Mouse (Mus musculus) midbrain, postnatal 0 days (tissue): ENCODE measurements around the gene Gria2. TPM values are rescaled to one million over a fixed set of nuclear protein-coding genes. Genes with fewer than 3 reads are reported as not detected.

Experiments
- ATAC-seq: fragments of 200-750 bp; cut with Nextera tagmentation; 2 replicates; pipeline ENCODE4 v1.8.0; 2017; ENCODE audit warnings: moderate number of reproducible peaks, mild to moderate bottlenecking, moderate TSS enrichment, moderate library complexity; ENCODE audit not compliant: low FRiP score
- DNase-seq: peaks from one replicate; pipeline ENCODE4 v3.0.0-alpha.2; 2015; ENCODE audit warnings: low spot score
- H3K27ac ChIP-seq: fragments of 300-500 bp; sonication (generic); 2 replicates; pipeline ENCODE4 v1.5.1; 2014; ENCODE audit warnings: low read depth, mild to moderate bottlenecking, low read length, mixed read lengths
- H3K27me3 ChIP-seq: fragments of 300-500 bp; sonication (generic); 2 replicates; pipeline ENCODE4 v1.6.1; 2014; ENCODE audit warnings: low read length, control low read depth, mixed read lengths; ENCODE audit not compliant: insufficient read depth
- H3K36me3 ChIP-seq: fragments of 300-500 bp; sonication (generic); 2 replicates; pipeline ENCODE4 v1.6.1; 2014; ENCODE audit warnings: low read length, control low read depth, mixed read lengths; ENCODE audit not compliant: insufficient read depth
- H3K4me1 ChIP-seq: fragments of 300-500 bp; sonication (generic); 2 replicates; pipeline ENCODE4 v1.6.1; 2014; ENCODE audit warnings: mild to moderate bottlenecking, control low read depth, antibody characterized with exemption, low read length, mixed read lengths; ENCODE audit not compliant: insufficient read depth
- H3K4me2 ChIP-seq: fragments of 300-500 bp; sonication (generic); 2 replicates; pipeline ENCODE4 v1.6.1; 2014; ENCODE audit warnings: low read depth, mild to moderate bottlenecking, low read length, mixed read lengths; ENCODE audit not compliant: poor library complexity, severe bottlenecking
- H3K4me3 ChIP-seq: fragments of 300-500 bp; sonication (generic); 2 replicates; pipeline ENCODE4 v1.5.1; 2014; ENCODE audit warnings: low read depth, mild to moderate bottlenecking, low read length, moderate library complexity
- H3K9ac ChIP-seq: fragments of 300-500 bp; sonication (generic); replicated peaks from 2 replicates; pipeline ENCODE4 v1.6.1; 2014; ENCODE audit warnings: mild to moderate bottlenecking, low read length, moderate library complexity, mixed read lengths; ENCODE audit not compliant: poor library complexity, severe bottlenecking
- H3K9me3 ChIP-seq: fragments of 300-500 bp; sonication (generic); 2 replicates; pipeline ENCODE4 v1.6.1; 2016; ENCODE audit warnings: low read length, control low read depth
- CTCF ChIP-seq: IDR thresholded peaks from 2 replicates; pipeline ENCODE4 v1.5.1; 2016; ENCODE audit warnings: antibody characterized with exemption, mild to moderate bottlenecking
- WGBS: fragments of 180-500 bp; shearing (Covaris S2); extraction: QIAGEN DNeasy Blood & Tissue Kit; methylation state at CpG from one replicate; pipeline ENCODE4 v1.1.7; 2014; 5-methylcytosine and 5-hydroxymethylcytosine counted together
- polyA plus RNA-seq: library from polyadenylated mRNA; unstranded; fragments of >200 nt; fragmentation: Nextera tagmentation; extraction: Ambion mirVana; gene quantifications from 2 replicates; pipeline ENCODE4 v1.2.1, GENCODE M21; 2015
- total RNA-seq: library from RNA; depleted of rRNA; stranded (reverse); fragments of >200 nt; gene quantifications from 2 replicates; pipeline ENCODE4 v1.2.3, GENCODE M21; 2014

Gria2 gene
- total and polyA plus RNA-seq, 2 experiments from 2014 or later = 195 to 207 TPM

DNA sequence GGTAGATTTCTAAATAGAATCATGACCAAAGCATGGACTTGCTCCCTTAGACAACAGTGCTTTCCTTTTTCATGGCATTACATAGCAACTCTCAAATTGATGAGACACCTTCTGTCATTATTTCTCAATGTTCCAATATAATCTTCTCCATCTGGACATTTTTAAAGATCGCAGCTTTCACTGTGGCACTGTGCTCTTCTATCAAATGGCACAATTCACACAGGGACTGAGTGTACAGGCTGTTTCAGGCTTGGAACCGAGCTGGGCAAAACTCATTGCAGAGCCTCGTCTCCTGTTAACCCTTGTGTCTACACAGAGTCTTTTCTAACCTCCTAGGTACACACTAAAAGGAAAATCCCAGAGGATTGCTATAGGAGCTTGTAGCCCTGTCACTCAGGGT is 77.4 kb downstream of the Gria2 start:
- H3K36me3 ChIP-seq = peaks cover 6% of the 10 kb centered on the region; the same call in 1 of the 2 replicates
- no peak overlapping the region for H3K4me2 ChIP-seq
- 58% methylated on average over 3 of the region's 3 CpGs for WGBS
- H3K9me3 ChIP-seq = no peaks in the 10 kb centered on the region
- no peak for TF ChIP-seq CTCF
- no peak overlapping the region for H3K27ac ChIP-seq
- H3K4me1 ChIP-seq = no peaks in the 10 kb centered on the region
- H3K9ac ChIP-seq = no peak overlapping the region
- DNase-seq (no peak), ATAC-seq (no peak)
- no peak overlapping the region for H3K4me3 ChIP-seq
- H3K27me3 ChIP-seq = no peaks in the 10 kb centered on the region

- no peak overlapping the region for H3K9ac ChIP-seq
- ATAC-seq (no peak; the same call in 1 of the 2 replicates), DNase-seq (no peak)
- no peaks in the 10 kb centered on the region for H3K4me1 ChIP-seq
- H3K9me3 ChIP-seq = no peaks in the 10 kb centered on the region
- H3K27me3 ChIP-seq = no peaks in the 10 kb centered on the region
- peaks cover 9% of the 10 kb centered on the region; the same call in 1 of the 2 replicates for H3K36me3 ChIP-seq
- 29% methylated on average over 3 of the region's 3 CpGs for WGBS
- H3K4me3 ChIP-seq = no peak overlapping the region
- H3K27ac ChIP-seq = no peak overlapping the region
- TF ChIP-seq CTCF = peak; percentile 26; the same call in 1 of the 2 replicates
- H3K4me2 ChIP-seq = no peak overlapping the region
Measured at GRCm38 (mm10) chr3:80713123-80713522, 89.5 kb downstream of the Gria2 start.

- H3K4me3 ChIP-seq = no peak overlapping the region
- no peak for DNase-seq
- no peak for TF ChIP-seq CTCF
- H3K36me3 ChIP-seq = peaks cover 18% of the 10 kb centered on the region; the same call in 1 of the 2 replicates
- H3K27me3 ChIP-seq = no peaks in the 10 kb centered on the region
- H3K4me1 ChIP-seq = no peaks in the 10 kb centered on the region
- no peak overlapping the region for H3K27ac ChIP-seq
- H3K9ac ChIP-seq = no peak overlapping the region
- no peak overlapping the region for H3K4me2 ChIP-seq
- ATAC-seq = no peak
- no peaks in the 10 kb centered on the region for H3K9me3 ChIP-seq
Measured at GRCm38 (mm10) chr3:80708992-80709391, 93.6 kb downstream of the Gria2 start.

DNA sequence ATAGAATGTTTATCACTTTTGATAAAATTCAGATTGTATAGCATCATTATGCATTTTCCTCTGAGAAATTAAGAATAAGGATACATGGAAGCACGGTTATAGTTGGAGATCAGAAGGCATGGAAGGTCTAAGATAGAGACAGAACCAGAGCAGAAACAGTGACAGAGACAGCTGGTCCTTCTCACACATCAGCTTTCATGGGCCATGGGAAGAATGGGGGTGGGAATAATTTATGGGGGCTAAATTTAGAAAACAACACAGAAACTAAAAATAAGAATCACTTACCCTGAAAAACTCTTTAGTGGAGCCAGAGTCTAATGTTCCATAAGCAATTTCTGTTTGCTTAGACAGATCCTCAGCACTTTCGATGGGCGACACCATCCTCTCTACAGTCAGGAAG is 100.5 kb downstream of the Gria2 start:
- peaks cover 4% of the 10 kb centered on the region; the same call in 1 of the 2 replicates for H3K36me3 ChIP-seq
- no peak overlapping the region for H3K9ac ChIP-seq
- ATAC-seq (no peak), DNase-seq (no peak)
- H3K9me3 ChIP-seq = no peaks in the 10 kb centered on the region
- 93% methylated on average over 3 of the region's 3 CpGs for WGBS
- no peak overlapping the region for H3K4me2 ChIP-seq
- TF ChIP-seq CTCF = no peak
- H3K27me3 ChIP-seq = no peaks in the 10 kb centered on the region
- H3K4me1 ChIP-seq = no peaks in the 10 kb centered on the region
- no peak overlapping the region for H3K4me3 ChIP-seq
- no peak overlapping the region for H3K27ac ChIP-seq

DNA sequence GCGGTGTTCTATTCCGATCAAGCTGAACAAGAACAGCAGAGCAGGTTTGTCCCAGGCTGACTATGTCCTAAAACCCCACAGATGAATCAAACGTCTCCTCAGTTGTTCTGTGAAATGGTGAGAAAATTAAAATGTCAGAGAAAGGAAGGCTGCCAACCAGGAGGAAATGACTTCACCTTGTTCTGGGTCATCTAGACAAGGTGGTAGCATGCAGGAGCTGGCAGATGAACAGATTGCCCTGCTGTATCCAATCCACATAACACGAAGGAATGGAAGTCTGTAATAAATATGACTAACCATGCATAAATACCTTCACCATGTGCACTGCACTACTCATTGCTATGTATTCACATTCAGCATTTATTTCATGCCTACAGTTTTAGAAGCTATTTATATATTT is 105.1 kb downstream of the Gria2 start:
- TF ChIP-seq CTCF = no peak
- Histone ChIP-seq H3K4me2 (no peak overlapping the region), H3K27ac (no peak overlapping the region), H3K9me3 (no peaks in the 10 kb centered on the region), H3K4me3 (no peak overlapping the region), H3K4me1 (no peaks in the 10 kb centered on the region), H3K9ac (no peak overlapping the region), H3K27me3 (no peaks in the 10 kb centered on the region), H3K36me3 (no peaks in the 10 kb centered on the region)
- DNase-seq (no peak), ATAC-seq (no peak)
- 85% methylated on average over 4 of the region's 4 CpGs for WGBS

- Histone ChIP-seq H3K27ac (no peak overlapping the region), H3K9me3 (no peaks in the 10 kb centered on the region), H3K27me3 (no peaks in the 10 kb centered on the region), H3K36me3 (no peaks in the 10 kb centered on the region), H3K4me2 (no peak overlapping the region), H3K4me1 (no peaks in the 10 kb centered on the region), H3K4me3 (no peak overlapping the region), H3K9ac (no peak overlapping the region)
- TF ChIP-seq CTCF = no peak
- 97% methylated on average over 8 of the region's 8 CpGs for WGBS
- ATAC-seq = no peak
- DNase-seq = no peak
Measured at GRCm38 (mm10) chr3:80694965-80695364, 107.7 kb downstream of the Gria2 start.
